Mouse (Mus musculus): ENCODE data around the gene Alox12.

DNA sequence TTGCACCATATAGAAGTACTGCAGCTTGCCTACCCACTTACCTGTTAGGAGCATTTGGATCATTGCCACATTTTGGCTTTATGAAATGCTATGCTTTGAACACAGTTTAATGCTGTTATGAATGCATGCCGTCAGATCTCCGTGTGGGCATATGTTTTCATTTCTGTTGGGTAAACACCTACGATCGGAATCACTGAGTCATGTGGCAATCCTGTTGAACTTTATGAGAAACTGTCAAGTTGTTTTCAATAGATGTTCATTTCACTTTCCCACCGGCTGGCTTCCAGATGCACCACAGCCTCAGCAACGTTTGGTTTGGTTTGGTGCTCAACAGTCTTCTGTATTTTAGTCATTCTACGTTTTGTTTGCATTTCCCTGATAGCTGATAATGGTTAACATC is 16.5 kb upstream of the Alox12 start:
- no peak for TF ChIP-seq CTCF (IDR thresholded peaks at IDR 0.05; ENCODE audit: control insufficient read depth, insufficient read depth, low read length)
- no peak for TF ChIP-seq POLR2A (IDR thresholded peaks at IDR 0.05; ENCODE audit: borderline replicate concordance, control insufficient read depth, low read depth, low read length)
